Mouse (Mus musculus): Measurements from ENCODE around the gene Acox1.

DNA sequence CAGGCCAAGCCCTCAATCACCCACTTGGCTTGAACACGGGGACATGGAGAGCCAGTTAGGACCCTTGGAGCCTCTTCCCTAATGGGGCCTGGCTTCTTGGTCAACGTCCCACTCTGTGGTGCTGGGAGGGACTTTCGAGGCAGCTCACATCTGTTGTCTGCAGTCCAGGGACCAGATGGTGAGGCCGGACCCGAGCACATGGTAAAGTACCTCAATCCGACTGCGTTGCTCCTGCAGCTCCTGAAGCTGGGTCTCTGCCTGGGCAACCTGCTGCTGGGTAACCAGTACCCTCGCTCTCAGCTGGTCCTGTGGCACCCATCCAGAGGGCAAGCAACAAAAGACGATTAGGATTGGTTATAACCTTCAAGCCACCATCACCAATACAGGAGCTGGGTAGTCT lies 70.9 kb downstream of the Acox1 start:
- TF ChIP-seq POLR2A (IDR thresholded peaks at IDR 0.05; ENCODE audit: extremely low read depth, insufficient read depth, low read length), result no peak
- TF ChIP-seq CTCF (IDR thresholded peaks at IDR 0.05; ENCODE audit: extremely low read depth, insufficient read depth, low read length), result no peak

All from cortical plate, adult 2 months (tissue).